Mouse (Mus musculus) lung, embryonic 14.5 days (tissue): ENCODE results near the gene Upf1. TPM values are rescaled to one million over a fixed set of nuclear protein-coding genes. Genes with fewer than 3 reads are reported as not detected.
A peak's percentile ranks its signal among the peaks of the same experiment; 100 is the strongest.

Source experiments
- ATAC-seq: fragments of 200-750 bp; cut with Nextera tagmentation; 2 replicates; pipeline ENCODE4 v1.8.0; 2017; ENCODE audit warnings: mild to moderate bottlenecking, moderate TSS enrichment, moderate library complexity; ENCODE audit not compliant: insufficient read depth
- DNase-seq: peaks from one replicate; pipeline ENCODE4 v3.0.0-alpha.2; 2015
- H3K27ac ChIP-seq: fragments of 300-500 bp; sonication (generic); 2 replicates; pipeline ENCODE4 v1.5.1; 2014; ENCODE audit warnings: low read depth, mild to moderate bottlenecking, moderate library complexity
- H3K27me3 ChIP-seq: fragments of 300-500 bp; sonication (generic); 2 replicates; pipeline ENCODE4 v1.6.1; 2014; ENCODE audit warnings: low read length, control low read depth; ENCODE audit not compliant: insufficient read depth
- H3K36me3 ChIP-seq: fragments of 300-500 bp; sonication (generic); 2 replicates; pipeline ENCODE4 v1.6.1; 2014; ENCODE audit warnings: control low read depth; ENCODE audit not compliant: insufficient read depth
- H3K4me1 ChIP-seq: fragments of 300-500 bp; sonication (generic); 2 replicates; pipeline ENCODE4 v1.6.1; 2014; ENCODE audit warnings: antibody characterized with exemption, control low read depth; ENCODE audit not compliant: insufficient read depth
- H3K4me2 ChIP-seq: fragments of 300-500 bp; sonication (generic); 2 replicates; pipeline ENCODE4 v1.6.1; 2014; ENCODE audit warnings: mild to moderate bottlenecking
- H3K4me3 ChIP-seq: fragments of 300-500 bp; sonication (generic); 2 replicates; pipeline ENCODE4 v1.5.1; 2014; ENCODE audit warnings: low read depth, low read length
- H3K9ac ChIP-seq: fragments of 300-500 bp; sonication (generic); 2 replicates; pipeline ENCODE4 v1.6.1; 2014
- H3K9me3 ChIP-seq: fragments of 300-500 bp; sonication (generic); 2 replicates; pipeline ENCODE4 v1.6.1; 2016; ENCODE audit warnings: low read depth, low read length, control low read depth
- CTCF ChIP-seq: IDR thresholded peaks from 2 replicates; pipeline ENCODE4 v1.5.1; 2016; ENCODE audit warnings: antibody characterized with exemption, low read depth
- WGBS: fragments of 180-500 bp; shearing (Covaris S2); extraction: QIAGEN DNeasy Blood & Tissue Kit; methylation state at CpG from one replicate; pipeline ENCODE4 v1.1.7; 2014; 5-methylcytosine and 5-hydroxymethylcytosine counted together
- polyA plus RNA-seq: library from polyadenylated mRNA; unstranded; fragments of >200 nt; fragmentation: Nextera tagmentation; extraction: Ambion mirVana; gene quantifications from 2 replicates; pipeline ENCODE4 v1.2.1, GENCODE M21; 2014

The Upf1 gene
- polyA plus RNA-seq, 1 experiment from 2014 or later, result 27.2 TPM

GRCm38 (mm10) chr8:70347443-70347842, 5.6 kb downstream of the Upf1 start:
- Histone ChIP-seq H3K27ac (no peak overlapping the region), H3K4me3 (no peak overlapping the region), H3K9ac (no peak overlapping the region), H3K4me2 (no peak overlapping the region), H3K9me3 (no peaks in the 10 kb centered on the region), H3K4me1 (0 out of 2 replicates have a peak, but pooled peaks cover 12% of the 10 kb centered on the region), H3K36me3 (peaks cover 57% of the 10 kb centered on the region), H3K27me3 (no peaks in the 10 kb centered on the region)
- 71% methylated on average over 4 of the region's 4 CpGs for WGBS
- TF ChIP-seq CTCF, result no peak
- ATAC-seq (no peak), DNase-seq (no peak)

GRCm38 (mm10) chr8:70344279-70344678, 8.8 kb downstream of the Upf1 start:
- WGBS, result 79% methylated on average over 2 of the region's 2 CpGs
- H3K36me3 ChIP-seq, result peaks cover 78% of the 10 kb centered on the region
- no peak overlapping the region for H3K4me3 ChIP-seq
- no peaks in the 10 kb centered on the region for H3K27me3 ChIP-seq
- ATAC-seq, result 0 out of 2 replicates have a peak, but pooled peaks have one; percentile 6
- H3K4me2 ChIP-seq, result no peak overlapping the region
- H3K27ac ChIP-seq, result no peak overlapping the region
- no peak for TF ChIP-seq CTCF
- H3K9me3 ChIP-seq, result no peaks in the 10 kb centered on the region
- no peak for DNase-seq
- no peaks in the 10 kb centered on the region for H3K4me1 ChIP-seq
- H3K9ac ChIP-seq, result no peak overlapping the region

GRCm38 (mm10) chr8:70343696-70344095, 9.4 kb downstream of the Upf1 start:
- H3K27ac ChIP-seq, result no peak overlapping the region
- H3K4me2 ChIP-seq, result no peak overlapping the region
- no peaks in the 10 kb centered on the region for H3K27me3 ChIP-seq
- H3K36me3 ChIP-seq, result peaks cover 78% of the 10 kb centered on the region
- H3K9ac ChIP-seq, result no peak overlapping the region
- no peak overlapping the region for H3K4me3 ChIP-seq
- ATAC-seq, result 0 out of 2 replicates have a peak, but pooled peaks have one; percentile 33
- no peaks in the 10 kb centered on the region for H3K4me1 ChIP-seq
- no peaks in the 10 kb centered on the region for H3K9me3 ChIP-seq
- peak; percentile 72 for DNase-seq
- TF ChIP-seq CTCF, result peak; percentile 64
- 52% methylated on average over 6 of the region's 6 CpGs for WGBS

- WGBS, result 66% methylated on average over 7 of the region's 7 CpGs
- no peak for TF ChIP-seq CTCF
- H3K36me3 ChIP-seq, result peaks cover 78% of the 10 kb centered on the region
- DNase-seq (no peak), ATAC-seq (no peak)
- no peaks in the 10 kb centered on the region for H3K9me3 ChIP-seq
- H3K27me3 ChIP-seq, result no peaks in the 10 kb centered on the region
- no peak overlapping the region for H3K4me3 ChIP-seq
- H3K4me2 ChIP-seq, result no peak overlapping the region
- H3K27ac ChIP-seq, result no peak overlapping the region
- H3K9ac ChIP-seq, result no peak overlapping the region
- H3K4me1 ChIP-seq, result no peaks in the 10 kb centered on the region
These were observed 10.0 kb downstream of the Upf1 start for GRCm38 (mm10) chr8:70343076-70343475.

GRCm38 (mm10) chr8:70342007-70342406, 11.1 kb downstream of the Upf1 start:
- WGBS, result 87% methylated on average over 14 of the region's 14 CpGs
- ATAC-seq (no peak), DNase-seq (no peak)
- no peaks in the 10 kb centered on the region for H3K27me3 ChIP-seq
- no peaks in the 10 kb centered on the region for H3K4me1 ChIP-seq
- H3K27ac ChIP-seq, result no peak overlapping the region
- no peak for TF ChIP-seq CTCF
- no peak overlapping the region for H3K4me2 ChIP-seq
- no peak overlapping the region for H3K4me3 ChIP-seq
- no peaks in the 10 kb centered on the region for H3K9me3 ChIP-seq
- H3K9ac ChIP-seq, result no peak overlapping the region
- peaks cover 80% of the 10 kb centered on the region for H3K36me3 ChIP-seq

GRCm38 (mm10) chr8:70340659-70341058, 12.4 kb downstream of the Upf1 start:
- H3K9ac ChIP-seq, result no peak overlapping the region
- H3K27me3 ChIP-seq, result no peaks in the 10 kb centered on the region
- H3K4me2 ChIP-seq, result no peak overlapping the region
- no peaks in the 10 kb centered on the region for H3K9me3 ChIP-seq
- peaks cover 86% of the 10 kb centered on the region for H3K36me3 ChIP-seq
- no peak overlapping the region for H3K4me3 ChIP-seq
- 88% methylated on average over 7 of the region's 7 CpGs for WGBS
- no peaks in the 10 kb centered on the region for H3K4me1 ChIP-seq
- DNase-seq (no peak), ATAC-seq (no peak)
- H3K27ac ChIP-seq, result no peak overlapping the region
- no peak for TF ChIP-seq CTCF

- WGBS, result 88% methylated on average over 7 of the region's 7 CpGs
- no peaks in the 10 kb centered on the region for H3K9me3 ChIP-seq
- no peak for TF ChIP-seq CTCF
- no peak overlapping the region for H3K27ac ChIP-seq
- H3K4me2 ChIP-seq, result no peak overlapping the region
- no peak overlapping the region for H3K9ac ChIP-seq
- H3K4me1 ChIP-seq, result no peaks in the 10 kb centered on the region
- DNase-seq (no peak), ATAC-seq (no peak)
- H3K4me3 ChIP-seq, result no peak overlapping the region
- H3K27me3 ChIP-seq, result no peaks in the 10 kb centered on the region
- peaks cover 99% of the 10 kb centered on the region for H3K36me3 ChIP-seq
These were observed 14.1 kb downstream of the Upf1 start for GRCm38 (mm10) chr8:70338931-70339330.

- no peak overlapping the region for H3K9ac ChIP-seq
- no peak for TF ChIP-seq CTCF
- H3K4me3 ChIP-seq, result no peak overlapping the region
- H3K27me3 ChIP-seq, result no peaks in the 10 kb centered on the region
- no peak overlapping the region for H3K4me2 ChIP-seq
- peaks cover 72% of the 10 kb centered on the region for H3K36me3 ChIP-seq
- 92% methylated on average over 6 of the region's 6 CpGs for WGBS
- no peak for ATAC-seq
- H3K9me3 ChIP-seq, result no peaks in the 10 kb centered on the region
- no peak overlapping the region for H3K27ac ChIP-seq
- no peak for DNase-seq
- peaks cover 13% of the 10 kb centered on the region for H3K4me1 ChIP-seq
These were observed 20.2 kb downstream of the Upf1 start for GRCm38 (mm10) chr8:70332878-70333202.
